Mouse (Mus musculus) lung, adult 18-20 months (tissue): ENCODE measurements around the gene Tcea2.

Source experiments
- DNase-seq, 2 experiments: peaks; one replicate each; pipeline ENCODE4 v3.0.0; 2022; ENCODE audit warnings: mixed read lengths in 2 of 2

The Tcea2 gene

DNA sequence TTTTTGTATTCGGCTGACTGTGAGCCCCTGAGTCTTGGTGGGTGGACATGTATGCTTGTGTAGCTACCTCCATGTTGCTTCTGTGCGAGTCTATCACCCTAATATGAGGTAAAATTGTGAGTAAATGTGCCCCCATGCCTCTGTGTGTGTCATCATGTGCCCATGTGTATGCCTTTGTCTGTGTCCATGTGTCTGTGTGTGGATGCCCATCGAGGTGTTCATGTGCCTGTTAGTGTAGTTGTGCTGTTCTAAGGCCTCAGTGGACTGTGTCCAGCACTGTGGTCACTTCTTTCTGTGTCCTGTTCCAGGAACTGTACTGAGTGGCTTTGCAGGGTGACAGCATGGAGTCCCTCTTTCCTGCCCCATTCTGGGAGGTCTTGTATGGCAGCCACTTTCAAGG is 35.3 kb downstream of the Tcea2 start:
- DNase-seq, result no peak

GRCm38 (mm10) chr2:181716991-181717390 is 36.9 kb downstream of the Tcea2 start:
- no peak for DNase-seq

DNA sequence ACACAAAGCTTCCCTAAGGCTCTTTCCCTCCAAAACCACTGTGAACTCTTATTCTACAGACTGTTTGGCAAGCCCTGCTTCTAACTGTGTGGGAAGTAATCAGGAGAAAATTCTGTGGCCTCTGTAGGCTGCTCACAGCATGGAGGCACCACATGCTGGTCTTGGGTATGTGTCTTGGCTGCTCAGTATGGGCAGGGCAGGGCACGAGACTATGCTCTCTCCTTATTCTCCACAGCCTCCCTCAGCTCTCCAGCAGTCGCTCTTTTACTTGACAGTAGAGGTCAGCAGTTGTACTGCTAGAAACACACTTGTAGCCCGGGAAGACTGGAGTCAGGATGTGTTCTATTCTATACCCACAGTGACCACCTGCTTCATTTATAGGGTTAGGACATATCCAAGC is 40.0 kb downstream of the Tcea2 start:
- DNase-seq, result no peak

DNA sequence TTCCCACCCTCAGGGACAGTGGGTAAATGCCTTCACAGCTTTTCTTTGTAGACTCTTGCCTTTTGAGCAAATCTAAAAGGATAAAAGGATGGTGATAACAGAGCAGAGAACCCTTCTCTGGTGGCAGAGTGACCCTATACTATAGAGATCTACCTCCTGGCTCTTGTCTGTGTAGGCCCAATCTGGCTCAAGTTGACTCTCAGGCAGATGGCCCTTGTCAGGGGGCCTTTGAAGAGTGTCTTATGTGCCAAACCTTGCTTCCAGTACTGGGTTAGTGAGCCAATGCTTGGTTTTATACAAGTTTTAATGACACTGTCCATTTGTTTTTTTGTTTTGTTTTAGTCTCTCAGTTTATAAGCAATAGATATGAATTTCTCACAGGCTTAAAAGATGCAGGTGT is 41.1 kb downstream of the Tcea2 start:
- DNase-seq, result no peak

- DNase-seq, result no peak
These were observed 42.1 kb downstream of the Tcea2 start for GRCm38 (mm10) chr2:181722213-181722612.

GRCm38 (mm10) chr2:181727659-181728262 is 47.7 kb downstream of the Tcea2 start:
- no peak for DNase-seq

GRCm38 (mm10) chr2:181730051-181730450 is 49.9 kb downstream of the Tcea2 start:
- DNase-seq, result no peak
